Mouse (Mus musculus): ENCODE results near the gene Gja3. TPM values are rescaled to one million over a fixed set of nuclear protein-coding genes. Genes with fewer than 3 reads are reported as not detected.
"Not testable (repeated sequence)": the region's sequence is repeated elsewhere in the genome, so short reads cannot be mapped to it uniquely, and the experiment has no call there.

Gja3 gene
- total RNA-seq, 1 experiment from 2014 or later, result not detected

DNA sequence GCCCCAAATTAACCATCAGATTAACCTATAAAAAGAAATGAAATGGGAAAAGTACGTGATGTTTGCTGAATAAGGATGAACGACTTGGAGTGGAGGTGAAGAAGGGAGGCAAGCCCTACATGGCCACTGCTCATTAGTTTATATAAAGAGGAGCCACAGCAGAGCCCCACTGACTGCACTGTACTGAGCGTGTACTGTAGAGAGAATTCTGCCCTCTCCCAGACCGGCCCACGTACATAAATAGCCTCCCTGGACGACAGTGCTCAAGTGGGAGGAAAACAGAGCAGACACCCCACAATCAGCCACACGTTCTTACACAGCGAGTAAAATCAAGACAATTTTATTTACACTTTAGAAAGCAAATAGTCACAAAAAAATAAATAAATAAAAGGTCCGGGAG lies 23.8 kb downstream of the Gja3 start:
- DNase-seq, result no peak

DNA sequence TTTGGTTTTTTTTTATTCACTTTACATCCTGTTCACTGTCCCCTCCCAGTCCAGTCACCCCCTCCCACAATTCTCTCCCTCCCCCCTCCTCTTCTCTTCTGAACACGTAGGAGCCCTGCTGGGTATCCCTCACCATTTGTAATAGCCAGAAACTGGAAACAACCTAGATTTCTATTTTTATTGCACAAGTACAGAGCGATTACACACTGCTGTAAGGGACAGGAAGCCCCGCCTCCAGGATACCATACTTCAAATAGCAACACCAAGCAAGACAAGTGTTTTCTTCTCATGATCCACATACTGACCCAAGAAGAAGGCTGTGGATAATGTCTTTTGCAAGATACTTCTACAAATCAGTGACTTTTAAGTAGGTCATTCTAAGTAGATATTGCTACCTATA lies 25.1 kb downstream of the Gja3 start:
- no peak for DNase-seq

GRCm38 (mm10) chr14:57018436-57018835 lies 39.5 kb downstream of the Gja3 start:
- no peak for DNase-seq

GRCm38 (mm10) chr14:57016806-57017205 lies 41.1 kb downstream of the Gja3 start:
- DNase-seq, result not testable (repeated sequence)

DNA sequence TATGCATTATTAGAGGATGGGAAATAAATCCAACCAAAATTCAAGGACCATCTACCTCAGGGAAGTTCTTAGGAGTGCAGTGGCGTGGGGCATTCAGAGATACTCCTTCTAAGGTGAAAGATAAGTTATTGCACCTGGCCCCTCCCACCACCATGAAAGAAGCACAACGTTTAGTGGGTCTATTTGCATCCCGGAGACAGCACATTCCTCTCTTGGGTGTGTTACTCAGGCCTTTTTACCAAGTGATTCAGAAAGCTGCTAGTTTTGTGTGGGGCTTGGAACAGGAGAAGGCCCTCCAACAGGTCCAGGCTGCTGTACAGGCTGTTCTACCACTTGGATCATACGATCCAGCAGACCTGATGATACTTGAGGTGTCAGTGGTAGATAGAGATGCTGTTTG lies 69.3 kb downstream of the Gja3 start:
- DNase-seq, result no peak

Other genes with a start within 250 kb of the Gja3 start
- 30.7 and 34.7 TPM in 2 replicates for gene Zmym5, start 246.4 kb downstream of the Gja3 start, total RNA-seq (2021)
- 53.1 and 58.6 TPM in 2 replicates for gene Zmym2, start 171.4 kb downstream of the Gja3 start, total RNA-seq (2021)
- 3.2 and 18.4 TPM in 2 replicates for gene Gjb2, start 46.6 kb upstream of the Gja3 start, total RNA-seq (2021)
- gene Gm4491, start 57.8 kb upstream of the Gja3 start, total RNA-seq (2021), result not detected in 2 replicates
- not detected in 2 replicates for gene Gjb6, start 75.5 kb upstream of the Gja3 start, total RNA-seq (2021)